Mouse (Mus musculus) spleen, embryonic (tissue): ENCODE data around the gene Pls1.

ENCODE experiments used
- CTCF ChIA-PET: fragments of 350-600 bp; sonication (Branson Sonifier 250); formaldehyde crosslinking; loops from one replicate; lab custom pipeline; 2022; lab: Charles Lee

Gene Pls1

DNA sequence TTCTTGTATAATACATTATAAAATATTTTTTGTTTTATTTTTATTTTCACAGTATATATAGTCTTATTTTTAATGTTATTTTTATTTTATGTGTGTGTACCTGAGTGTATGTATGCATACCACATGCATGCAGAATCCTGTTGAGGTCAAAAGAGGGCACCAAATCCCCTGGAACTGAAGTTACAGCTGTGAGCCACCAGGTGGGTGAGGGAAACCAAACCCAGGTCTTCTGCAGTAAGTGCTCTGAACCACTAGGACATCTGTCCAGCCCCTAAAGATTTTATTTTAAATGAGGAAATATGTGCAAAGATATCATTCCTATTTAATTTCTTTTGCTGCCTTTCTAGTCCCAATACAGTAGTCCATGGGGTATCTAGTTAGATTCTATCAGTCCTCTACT lies 136.2 kb downstream of the Pls1 start:
- CTCF ChIA-PET = no interaction called here

DNA sequence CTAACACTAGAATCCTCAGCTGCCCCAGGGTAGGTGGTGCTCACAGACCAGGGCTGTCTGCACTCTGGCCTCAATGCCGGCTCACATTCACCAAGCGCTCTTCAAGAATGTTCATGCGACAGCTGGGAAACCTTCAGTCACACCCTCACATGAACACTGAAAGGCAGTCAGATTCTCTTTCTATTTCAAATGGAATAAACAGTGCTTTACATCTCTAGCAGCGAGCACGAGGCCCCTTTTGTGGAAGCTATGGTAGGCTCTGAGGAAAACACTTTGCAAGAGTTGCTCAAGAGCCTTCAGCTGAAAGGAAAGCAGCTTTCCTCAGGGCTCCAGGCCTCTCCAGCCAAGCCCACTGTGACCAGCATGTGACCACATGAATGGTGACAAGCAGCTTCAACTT lies 139.7 kb downstream of the Pls1 start:
- CTCF ChIA-PET = no interaction called here

GRCm38 (mm10) chr9:95704078-95704477 lies 141.0 kb downstream of the Pls1 start:
- CTCF ChIA-PET = no interaction called here
